Mouse (Mus musculus): Measurements from ENCODE around the gene Akap7. TPM values are rescaled to one million over a fixed set of nuclear protein-coding genes. Genes with fewer than 3 reads are reported as not detected.

Gene Akap7
- polyA plus RNA-seq, 1 experiment = 9.4 TPM

GRCm38 (mm10) chr10:25154225-25154624 is 153.4 kb downstream of the Akap7 start:
- H3K27ac ChIP-seq (ENCODE audit: control insufficient read depth, insufficient read depth, low read depth, low read length) = no peak overlapping the region
- no peaks in the 10 kb centered on the region for H3K36me3 ChIP-seq (ENCODE audit: control insufficient read depth, insufficient read depth, low read length)
- H3K4me1 ChIP-seq (ENCODE audit: control insufficient read depth, insufficient read depth, low read length) = no peaks in the 10 kb centered on the region
- no peak overlapping the region for H3K4me3 ChIP-seq (ENCODE audit: control insufficient read depth, low read depth, low read length)
- no peak for TF ChIP-seq CTCF (IDR thresholded peaks at IDR 0.05; ENCODE audit: control insufficient read depth, insufficient read depth, insufficient replicate concordance, low read depth, low read length)
- no peak for TF ChIP-seq POLR2A (IDR thresholded peaks at IDR 0.05; ENCODE audit: control insufficient read depth, low read depth, low read length)
- H3K27me3 ChIP-seq (ENCODE audit: control insufficient read depth, insufficient read depth, low read length) = no peaks in the 10 kb centered on the region

GRCm38 (mm10) chr10:25151172-25151800 is 156.4 kb downstream of the Akap7 start:
- no peaks in the 10 kb centered on the region for H3K27me3 ChIP-seq (ENCODE audit: control insufficient read depth, insufficient read depth, low read length)
- H3K27ac ChIP-seq (ENCODE audit: control insufficient read depth, insufficient read depth, low read depth, low read length) = no peak overlapping the region

GRCm38 (mm10) chr10:25145851-25146250 is 161.8 kb downstream of the Akap7 start:
- Histone ChIP-seq H3K36me3 (ENCODE audit: control insufficient read depth, insufficient read depth, low read length) (no peaks in the 10 kb centered on the region), H3K27me3 (ENCODE audit: control insufficient read depth, insufficient read depth, low read length) (no peaks in the 10 kb centered on the region), H3K4me3 (ENCODE audit: control insufficient read depth, low read depth, low read length) (peak overlapping the region; percentile 56), H3K27ac (ENCODE audit: control insufficient read depth, insufficient read depth, low read depth, low read length) (peak overlapping the region; percentile 23), H3K4me1 (ENCODE audit: control insufficient read depth, insufficient read depth, low read length) (no peaks in the 10 kb centered on the region; the same call in none of the 2 replicates)
- TF ChIP-seq CTCF (IDR thresholded peaks at IDR 0.05; ENCODE audit: control insufficient read depth, insufficient read depth, insufficient replicate concordance, low read depth, low read length) (no peak), POLR2A (IDR thresholded peaks at IDR 0.05; ENCODE audit: control insufficient read depth, low read depth, low read length) (no peak)

More at GRCm38 (mm10) chr10:25151172-25151800, 156.4 kb downstream of the Akap7 start:
- Histone ChIP-seq H3K4me3 (ENCODE audit: control insufficient read depth, low read depth, low read length) (no peak overlapping the region), H3K4me1 (ENCODE audit: control insufficient read depth, insufficient read depth, low read length) (no peaks in the 10 kb centered on the region), H3K36me3 (ENCODE audit: control insufficient read depth, insufficient read depth, low read length) (no peaks in the 10 kb centered on the region)
- TF ChIP-seq POLR2A (IDR thresholded peaks at IDR 0.05; ENCODE audit: control insufficient read depth, low read depth, low read length) (no peak), CTCF (IDR thresholded peaks at IDR 0.05; ENCODE audit: control insufficient read depth, insufficient read depth, insufficient replicate concordance, low read depth, low read length) (no peak)

GRCm38 (mm10) chr10:25144787-25145761 is 162.6 kb downstream of the Akap7 start:
- TF ChIP-seq CTCF (IDR thresholded peaks at IDR 0.05; ENCODE audit: control insufficient read depth, insufficient read depth, insufficient replicate concordance, low read depth, low read length) (no peak), POLR2A (IDR thresholded peaks at IDR 0.05; ENCODE audit: control insufficient read depth, low read depth, low read length) (no peak)

GRCm38 (mm10) chr10:25141781-25142180 is 165.9 kb downstream of the Akap7 start:
- no peak for TF ChIP-seq POLR2A (IDR thresholded peaks at IDR 0.05; ENCODE audit: control insufficient read depth, low read depth, low read length)
- TF ChIP-seq CTCF (IDR thresholded peaks at IDR 0.05; ENCODE audit: control insufficient read depth, insufficient read depth, insufficient replicate concordance, low read depth, low read length) = no peak
- Histone ChIP-seq H3K4me3 (ENCODE audit: control insufficient read depth, low read depth, low read length) (no peak overlapping the region), H3K27ac (ENCODE audit: control insufficient read depth, insufficient read depth, low read depth, low read length) (0 out of 2 replicates have a peak overlapping the region, but pooled peaks have one; percentile 21), H3K4me1 (ENCODE audit: control insufficient read depth, insufficient read depth, low read length) (no peaks in the 10 kb centered on the region; the same call in none of the 2 replicates), H3K27me3 (ENCODE audit: control insufficient read depth, insufficient read depth, low read length) (no peaks in the 10 kb centered on the region), H3K36me3 (ENCODE audit: control insufficient read depth, insufficient read depth, low read length) (no peaks in the 10 kb centered on the region)

More at GRCm38 (mm10) chr10:25144787-25145761, 162.6 kb downstream of the Akap7 start:
- peak overlapping the region; percentile 56 for H3K4me3 ChIP-seq (ENCODE audit: control insufficient read depth, low read depth, low read length)
- no peaks in the 10 kb centered on the region for H3K27me3 ChIP-seq (ENCODE audit: control insufficient read depth, insufficient read depth, low read length)
- H3K4me1 ChIP-seq (ENCODE audit: control insufficient read depth, insufficient read depth, low read length) = no peaks in the 10 kb centered on the region; the same call in none of the 2 replicates
- H3K27ac ChIP-seq (ENCODE audit: control insufficient read depth, insufficient read depth, low read depth, low read length) = peak overlapping the region; percentile 33
- no peaks in the 10 kb centered on the region for H3K36me3 ChIP-seq (ENCODE audit: control insufficient read depth, insufficient read depth, low read length)

- TF ChIP-seq POLR2A (IDR thresholded peaks at IDR 0.05; ENCODE audit: control insufficient read depth, low read depth, low read length) (no peak), CTCF (IDR thresholded peaks at IDR 0.05; ENCODE audit: control insufficient read depth, insufficient read depth, insufficient replicate concordance, low read depth, low read length) (no peak)
- no peak overlapping the region for H3K4me3 ChIP-seq (ENCODE audit: control insufficient read depth, low read depth, low read length)
- H3K27me3 ChIP-seq (ENCODE audit: control insufficient read depth, insufficient read depth, low read length) = no peaks in the 10 kb centered on the region
- H3K36me3 ChIP-seq (ENCODE audit: control insufficient read depth, insufficient read depth, low read length) = no peaks in the 10 kb centered on the region
- H3K4me1 ChIP-seq (ENCODE audit: control insufficient read depth, insufficient read depth, low read length) = no peaks in the 10 kb centered on the region; the same call in 1 of the 2 replicates
- H3K27ac ChIP-seq (ENCODE audit: control insufficient read depth, insufficient read depth, low read depth, low read length) = no peak overlapping the region
Measured at GRCm38 (mm10) chr10:25140155-25140755, 167.4 kb downstream of the Akap7 start.

Data from testis, adult 2 months (tissue).